Mouse (Mus musculus) kidney, adult 2 months (tissue): ENCODE data around the gene Dctd. TPM values are rescaled to one million over a fixed set of nuclear protein-coding genes. Genes with fewer than 3 reads are reported as not detected.
A peak's percentile ranks its signal among the peaks of the same experiment; 100 is the strongest.

Experiments
- DNase-seq: peaks from one replicate; pipeline ENCODE4 v3.0.0; 2021
- H3K27ac ChIP-seq: fragments of 200-500 bp; 2 replicates; pipeline ENCODE4 v1.5.1; 2012; ENCODE audit warnings: low read depth, low read length, control low read depth, inconsistent platforms; ENCODE audit not compliant: insufficient read depth
- H3K27me3 ChIP-seq: fragments of 200-500 bp; replicated peaks from 2 replicates; pipeline ENCODE4 v1.6.1; 2012; ENCODE audit warnings: mild to moderate bottlenecking, moderate library complexity, low read length, inconsistent platforms; ENCODE audit not compliant: control insufficient read depth, insufficient read depth
- H3K36me3 ChIP-seq: fragments of 200-500 bp; 2 replicates; pipeline ENCODE4 v1.6.1; 2012; ENCODE audit warnings: mild to moderate bottlenecking, moderate library complexity, low read length, inconsistent platforms; ENCODE audit not compliant: control insufficient read depth, insufficient read depth
- H3K4me1 ChIP-seq: fragments of 200-500 bp; 2 replicates; pipeline ENCODE4 v1.6.1; 2011; ENCODE audit warnings: low read length; ENCODE audit not compliant: control insufficient read depth, insufficient read depth
- H3K4me3 ChIP-seq: fragments of 200-500 bp; 2 replicates; pipeline ENCODE4 v1.5.1; 2011; ENCODE audit warnings: mild to moderate bottlenecking, low read depth, low read length, control low read depth; ENCODE audit not compliant: insufficient read depth
- CTCF ChIP-seq: fragments of 200-500 bp; conservative IDR thresholded peaks from 2 replicates; pipeline ENCODE4 v1.5.1; 2011; ENCODE audit warnings: low read depth, mild to moderate bottlenecking, control low read depth, low read length, moderate library complexity, mixed read lengths; ENCODE audit not compliant: insufficient read depth, insufficient read length
- POLR2A ChIP-seq: fragments of 200-500 bp; IDR thresholded peaks from one replicate; pipeline ENCODE4 v1.6.1; 2011; ENCODE audit warnings: low read depth, low read length, control low read depth
- WGBS: fragments of 180-500 bp; shearing (Covaris S2); methylation state at CpG from one replicate; pipeline ENCODE4 v1.1.7; 2018; 5-methylcytosine and 5-hydroxymethylcytosine counted together
- polyA plus RNA-seq: library from polyadenylated mRNA; depleted of rRNA; stranded (reverse); fragments of >200 nt; gene quantifications from 2 replicates; pipeline ENCODE4 v1.2.3, GENCODE M21; 2012

The Dctd gene
- polyA plus RNA-seq, 1 experiment: 1.8 TPM

DNA sequence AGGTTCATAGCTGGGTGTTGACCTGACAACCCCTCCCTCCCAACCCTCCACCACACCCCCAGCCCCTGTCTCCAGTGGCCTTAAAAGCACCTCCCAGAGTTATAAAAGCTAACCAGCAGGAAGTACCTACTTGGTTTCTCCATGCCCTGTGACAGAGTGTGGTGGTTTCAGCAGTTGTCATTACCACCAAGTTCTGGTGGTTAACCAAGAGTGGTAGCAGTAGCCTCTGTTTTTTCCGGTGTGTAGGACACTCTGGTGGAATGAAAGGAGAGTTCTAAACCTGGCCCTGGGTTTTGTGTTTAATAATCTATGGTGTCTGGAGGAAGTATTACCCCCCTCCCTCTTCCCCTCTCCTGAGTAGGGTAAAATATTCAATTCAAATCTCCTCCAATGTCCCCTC, 24.1 kb downstream of the Dctd start:
- no peak for DNase-seq
- WGBS: 90% methylated on average over 1 of the region's 1 CpGs
- H3K4me3 ChIP-seq: no peak overlapping the region
- H3K27ac ChIP-seq: no peak overlapping the region
- H3K4me1 ChIP-seq: no peaks in the 10 kb centered on the region
- no peak for TF ChIP-seq POLR2A
- TF ChIP-seq CTCF: no peak
- no peaks in the 10 kb centered on the region for H3K36me3 ChIP-seq
- no peaks in the 10 kb centered on the region for H3K27me3 ChIP-seq

DNA sequence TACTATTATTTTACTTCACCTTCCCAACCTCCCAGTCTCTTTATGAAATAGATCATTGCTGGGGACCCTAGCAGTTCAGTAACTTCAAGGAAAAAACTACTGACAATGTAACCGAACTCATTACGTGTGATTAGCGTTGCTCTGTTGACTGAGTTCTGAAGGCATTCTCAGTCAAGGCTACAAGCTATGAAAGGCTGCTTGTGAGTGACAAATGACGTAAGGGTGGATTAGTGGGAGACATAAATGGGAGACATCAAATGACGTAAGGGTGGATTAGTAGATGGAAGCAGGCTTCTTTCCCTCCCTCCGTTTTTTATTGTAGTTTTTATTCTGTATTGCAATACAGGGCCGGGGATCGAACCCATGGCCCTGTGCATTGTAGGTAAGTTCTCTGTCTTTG, 26.0 kb downstream of the Dctd start:
- no peak for DNase-seq
- 93% methylated on average over 8 of the region's 8 CpGs for WGBS
- Histone ChIP-seq H3K27ac (no peak overlapping the region), H3K4me3 (no peak overlapping the region), H3K27me3 (no peaks in the 10 kb centered on the region), H3K36me3 (no peaks in the 10 kb centered on the region), H3K4me1 (no peaks in the 10 kb centered on the region)
- TF ChIP-seq CTCF (no peak), POLR2A (no peak)

DNA sequence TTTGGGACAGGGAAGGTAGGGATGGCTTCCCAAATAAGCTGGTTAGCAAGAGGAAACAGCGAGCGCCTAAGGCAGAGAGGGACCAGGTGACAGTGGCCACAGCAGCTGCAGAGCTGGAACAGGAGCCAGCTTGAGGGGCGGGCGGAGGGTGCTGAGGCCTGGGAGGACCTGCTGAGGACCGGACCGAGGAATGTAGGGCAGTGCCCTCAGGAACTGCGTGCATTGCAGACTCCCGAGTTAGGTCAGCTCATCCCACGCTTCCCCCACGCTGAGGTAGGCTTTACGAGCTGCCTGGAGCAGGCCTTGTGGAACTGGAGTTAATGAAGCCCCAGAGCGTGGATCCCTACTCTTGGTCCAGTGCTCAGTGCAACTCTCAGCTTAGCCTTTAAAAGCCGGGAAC, 28.1 kb downstream of the Dctd start:
- TF ChIP-seq CTCF (no peak), POLR2A (no peak)
- no peak for DNase-seq
- H3K36me3 ChIP-seq: no peaks in the 10 kb centered on the region
- no peak overlapping the region for H3K27ac ChIP-seq
- no peak overlapping the region for H3K4me3 ChIP-seq
- WGBS: 66% methylated on average over 13 of the region's 13 CpGs
- no peaks in the 10 kb centered on the region for H3K27me3 ChIP-seq
- H3K4me1 ChIP-seq: peaks cover 4% of the 10 kb centered on the region; the same call in 1 of the 2 replicates

DNA sequence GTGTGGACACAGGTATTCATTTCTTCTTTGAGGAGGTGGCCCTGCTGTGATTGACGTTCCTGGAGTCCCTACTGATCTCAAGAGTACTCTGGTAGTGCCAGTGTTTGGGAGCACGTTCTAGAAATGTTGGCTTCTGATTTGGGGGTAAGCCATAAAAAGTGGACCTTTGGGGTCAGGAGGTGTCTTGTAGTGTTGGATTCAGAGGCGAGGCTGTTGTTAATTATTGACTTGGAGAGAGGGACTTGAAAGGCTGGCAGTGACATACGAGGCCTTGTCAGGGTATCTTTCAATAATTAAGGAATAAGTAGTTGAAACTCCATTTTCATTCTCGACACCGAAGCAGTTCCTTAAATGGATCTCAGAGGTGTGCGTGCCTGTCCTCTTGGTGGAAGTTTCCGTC, 31.4 kb downstream of the Dctd start:
- peak; percentile 50 for DNase-seq
- H3K27me3 ChIP-seq: no peaks in the 10 kb centered on the region
- no peaks in the 10 kb centered on the region for H3K36me3 ChIP-seq
- H3K4me3 ChIP-seq: no peak overlapping the region
- TF ChIP-seq CTCF: no peak
- TF ChIP-seq POLR2A: no peak
- 42% methylated on average over 8 of the region's 8 CpGs for WGBS
- no peak overlapping the region for H3K27ac ChIP-seq
- peaks cover 4% of the 10 kb centered on the region; the same call in 1 of the 2 replicates for H3K4me1 ChIP-seq

DNA sequence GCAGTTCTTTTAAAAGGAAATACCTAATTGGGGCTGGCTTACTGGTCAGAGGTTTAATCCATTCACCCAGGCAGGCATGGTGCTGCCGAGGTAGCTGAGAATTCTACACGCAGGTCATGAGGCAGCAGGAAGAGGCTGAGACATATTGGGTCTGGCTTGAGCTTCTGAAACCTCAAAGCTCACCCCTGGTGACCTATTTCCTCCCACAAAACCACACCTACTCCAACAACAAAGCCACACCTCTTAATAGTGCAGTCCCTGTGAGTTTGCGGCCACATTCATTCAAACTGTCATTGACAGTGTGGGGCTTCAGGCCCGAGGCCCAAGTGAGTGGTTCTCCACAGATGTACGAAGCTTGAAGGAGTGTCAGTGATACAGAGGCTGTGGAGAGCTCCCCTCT, 34.4 kb downstream of the Dctd start:
- TF ChIP-seq CTCF (no peak), POLR2A (no peak)
- H3K27me3 ChIP-seq: no peaks in the 10 kb centered on the region
- no peak overlapping the region for H3K4me3 ChIP-seq
- H3K4me1 ChIP-seq: peaks cover 4% of the 10 kb centered on the region; the same call in 1 of the 2 replicates
- H3K27ac ChIP-seq: no peak overlapping the region
- 88% methylated on average over 5 of the region's 5 CpGs for WGBS
- DNase-seq: no peak
- H3K36me3 ChIP-seq: no peaks in the 10 kb centered on the region

DNA sequence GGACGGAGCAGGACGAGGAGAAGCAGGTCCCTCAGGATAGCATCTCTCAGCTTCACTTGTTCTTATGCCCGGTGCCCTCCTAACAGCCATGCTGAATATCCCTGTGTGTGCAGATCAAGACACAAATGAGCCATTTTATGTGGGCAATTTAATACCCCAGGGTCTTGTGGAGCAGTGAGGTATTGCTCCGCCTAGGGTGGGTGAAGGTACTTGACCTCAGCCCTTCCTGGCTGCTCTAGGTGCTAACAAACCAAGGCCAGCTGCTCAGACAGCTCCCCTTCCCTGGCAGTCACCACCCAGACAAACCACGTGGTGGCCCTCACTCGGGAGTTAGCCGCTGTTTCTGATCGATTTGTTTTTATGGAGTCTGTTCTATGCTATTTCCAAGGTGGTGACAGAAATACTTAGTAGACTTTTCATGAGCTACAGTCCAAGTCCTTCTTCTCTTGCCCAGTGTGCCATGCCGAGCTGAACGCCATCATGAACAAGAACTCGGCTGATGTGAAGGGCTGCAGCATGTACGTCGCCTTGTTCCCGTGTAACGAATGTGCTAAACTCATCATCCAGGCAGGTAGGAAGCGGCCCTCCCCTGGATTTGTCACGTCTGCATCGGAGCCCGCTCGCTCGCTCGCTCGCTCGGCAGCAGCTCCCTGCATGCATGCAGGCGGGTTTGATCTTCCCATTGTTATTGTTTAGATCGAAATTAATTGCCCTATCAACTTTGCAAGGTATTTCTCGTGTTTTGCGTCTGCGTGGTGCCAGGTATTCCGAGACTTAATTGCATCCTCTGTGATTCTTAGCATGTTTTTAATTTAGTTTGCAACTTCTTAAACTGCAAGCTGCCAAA, 38.1 kb downstream of the Dctd start:
- 63% methylated on average over 30 of the region's 30 CpGs for WGBS
- no peaks in the 10 kb centered on the region for H3K4me1 ChIP-seq
- no peaks in the 10 kb centered on the region for H3K36me3 ChIP-seq
- DNase-seq: no peak
- no peak overlapping the region for H3K4me3 ChIP-seq
- TF ChIP-seq POLR2A (no peak), CTCF (no peak)
- H3K27me3 ChIP-seq: no peaks in the 10 kb centered on the region
- no peak overlapping the region for H3K27ac ChIP-seq

DNA sequence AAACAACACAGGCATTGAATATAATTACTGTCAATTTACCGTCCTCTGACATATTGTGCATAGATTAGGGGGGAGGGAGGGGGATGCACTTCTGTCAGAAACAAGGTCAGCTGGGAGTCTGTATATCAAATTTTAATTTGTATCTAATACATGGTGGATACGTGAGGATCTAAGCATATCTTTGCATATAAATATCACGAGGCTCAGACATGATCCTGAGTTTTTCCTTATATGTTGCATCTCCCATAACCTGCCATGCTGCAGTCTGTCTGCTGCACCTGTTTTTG, 38.7 kb downstream of the Dctd start:
- H3K4me1 ChIP-seq: no peaks in the 10 kb centered on the region
- no peak overlapping the region for H3K4me3 ChIP-seq
- TF ChIP-seq POLR2A (no peak), CTCF (no peak)
- H3K27ac ChIP-seq: no peak overlapping the region
- DNase-seq: no peak
- WGBS: 80% methylated on average over 3 of the region's 3 CpGs
- H3K36me3 ChIP-seq: no peaks in the 10 kb centered on the region
- H3K27me3 ChIP-seq: no peaks in the 10 kb centered on the region
